Mouse (Mus musculus): ENCODE results near the gene Dlx1.

- TF ChIP-seq CTCF (IDR thresholded peaks at IDR 0.05; ENCODE audit: extremely low read depth, insufficient read depth, insufficient read length, insufficient replicate concordance) (no peak), POLR2A (IDR thresholded peaks at IDR 0.05; ENCODE audit: low read depth, low read length) (no peak)
These were observed 999 bp downstream of the Dlx1 start for GRCm38 (mm10) chr2:71528714-71529510.

Data from spleen, adult 2 months (tissue).